Mouse (Mus musculus) limb, embryonic 13.5 days (tissue): ENCODE data around the gene Txndc5. TPM values are rescaled to one million over a fixed set of nuclear protein-coding genes. Genes with fewer than 3 reads are reported as not detected.

ENCODE experiments used
- ATAC-seq: fragments of 200-750 bp; cut with Nextera tagmentation; 2 replicates; pipeline ENCODE4 v1.8.0; 2017; ENCODE audit warnings: low read depth, moderate number of reproducible peaks, moderate TSS enrichment; ENCODE audit not compliant: low FRiP score
- H3K27ac ChIP-seq: fragments of 300-500 bp; sonication (generic); 2 replicates; pipeline ENCODE4 v1.5.1; 2015; ENCODE audit warnings: inconsistent platforms, mild to moderate bottlenecking, moderate library complexity
- H3K27me3 ChIP-seq: fragments of 300-500 bp; sonication (generic); 2 replicates; pipeline ENCODE4 v1.6.1; 2015; ENCODE audit warnings: mild to moderate bottlenecking, inconsistent platforms
- H3K36me3 ChIP-seq: fragments of 300-500 bp; sonication (generic); 2 replicates; pipeline ENCODE4 v1.6.1; 2015; ENCODE audit warnings: inconsistent platforms, mild to moderate bottlenecking, moderate library complexity
- H3K4me1 ChIP-seq: fragments of 300-500 bp; sonication (generic); 2 replicates; pipeline ENCODE4 v1.6.1; 2015; ENCODE audit warnings: inconsistent platforms
- H3K4me2 ChIP-seq: fragments of 300-500 bp; sonication (generic); replicated peaks from 2 replicates; pipeline ENCODE4 v1.6.1; 2015; ENCODE audit warnings: inconsistent platforms, mild to moderate bottlenecking, moderate library complexity
- H3K4me3 ChIP-seq: fragments of 300-500 bp; sonication (generic); 2 replicates; pipeline ENCODE4 v1.5.1; 2015; ENCODE audit warnings: moderate library complexity, mild to moderate bottlenecking, inconsistent platforms
- H3K9ac ChIP-seq: fragments of 300-500 bp; sonication (generic); 2 replicates; pipeline ENCODE4 v1.6.1; 2015; ENCODE audit warnings: mild to moderate bottlenecking, inconsistent platforms
- H3K9me3 ChIP-seq: fragments of 300-500 bp; sonication (generic); 2 replicates; pipeline ENCODE4 v1.6.1; 2016; ENCODE audit warnings: inconsistent platforms
- WGBS: fragments of 180-500 bp; shearing (Covaris S2); methylation state at CpG from one replicate; pipeline ENCODE4 v1.1.7; 2015; 5-methylcytosine and 5-hydroxymethylcytosine counted together
- polyA plus RNA-seq: library from polyadenylated mRNA; unstranded; fragments of >200 nt; fragmentation: Nextera tagmentation; extraction: Ambion mirVana; gene quantifications from 2 replicates; pipeline ENCODE4 v1.2.1, GENCODE M21; 2015

The Txndc5 gene
- polyA plus RNA-seq, result 249 and 257 TPM in 2 replicates

DNA sequence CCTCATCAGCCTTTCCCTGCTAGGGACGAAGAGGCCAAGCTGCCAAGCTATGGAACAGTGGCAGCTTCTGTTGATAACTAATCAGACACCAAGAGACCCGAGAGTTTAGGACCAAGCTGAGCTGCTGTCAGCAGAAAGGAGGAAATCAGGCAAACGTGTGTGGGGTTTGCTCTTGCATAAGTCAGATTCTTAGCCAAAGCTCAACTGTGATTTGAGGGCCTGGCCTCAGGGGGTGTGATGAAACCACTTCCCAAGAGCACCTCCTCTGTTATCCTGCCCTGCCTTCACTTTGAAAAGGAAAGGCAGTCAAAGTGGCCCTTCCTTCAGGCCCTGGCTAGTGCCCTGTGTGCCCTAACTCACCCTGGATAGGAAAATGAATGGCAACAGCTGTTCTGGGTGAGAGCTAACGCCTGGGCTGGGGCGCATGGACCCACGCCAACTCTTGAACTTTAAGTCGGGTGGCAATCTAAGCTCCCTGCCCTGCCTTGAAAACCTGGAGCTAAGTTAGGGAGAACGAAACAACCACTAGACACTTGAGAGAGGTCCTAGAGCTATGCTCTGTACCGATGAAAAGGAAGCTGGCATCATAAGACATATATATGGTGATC is at the start of gene Txndc5:
Gene Txndc5 (minus strand): TSS at position 138 of the 608 bp plus-strand sequence.
- peaks cover 22% of the 10 kb centered on the region for H3K4me1 ChIP-seq
- H3K36me3 ChIP-seq, result peaks cover 3% of the 10 kb centered on the region; the same call in 1 of the 2 replicates
- H3K9ac ChIP-seq, result peak within 1 kb of the TSS; percentile 87
- peak within 1 kb of the TSS; percentile 72 for H3K4me2 ChIP-seq
- peak within 1 kb of the TSS; percentile 89 for H3K4me3 ChIP-seq
- 0 out of 2 replicates have a peak, but pooled peaks cover 7% of the 10 kb centered on the region for H3K27me3 ChIP-seq
- H3K9me3 ChIP-seq, result no peaks in the 10 kb centered on the region
- no peak for ATAC-seq
- WGBS, result 53% methylated on average over 9 of the region's 9 CpGs
- peak within 1 kb of the TSS; percentile 91 for H3K27ac ChIP-seq

DNA sequence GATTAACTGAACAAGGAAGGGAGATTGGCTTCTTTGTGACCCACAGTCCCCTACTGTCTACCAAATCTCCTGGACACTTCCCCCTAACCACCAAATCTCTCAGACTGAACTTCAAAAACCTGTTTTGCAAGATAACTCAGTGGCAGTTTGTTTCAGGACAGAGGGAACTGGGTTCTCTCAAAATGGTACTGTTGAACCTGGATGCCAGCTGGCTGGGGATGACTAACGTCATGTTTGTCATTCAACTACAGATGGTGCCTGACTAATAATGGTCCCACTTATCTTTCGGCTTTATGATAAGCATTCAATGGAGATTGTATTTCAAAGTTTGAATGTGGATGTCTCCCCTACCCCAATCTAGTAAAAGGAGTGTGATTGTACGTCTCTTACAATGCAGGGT is 46.0 kb upstream of the Txndc5 start:
- no peak overlapping the region for H3K4me3 ChIP-seq
- no peaks in the 10 kb centered on the region for H3K27me3 ChIP-seq
- 75% methylated on average over 3 of the region's 3 CpGs for WGBS
- no peak overlapping the region for H3K4me2 ChIP-seq
- H3K9me3 ChIP-seq, result no peaks in the 10 kb centered on the region
- H3K4me1 ChIP-seq, result no peaks in the 10 kb centered on the region
- ATAC-seq, result no peak
- no peaks in the 10 kb centered on the region for H3K36me3 ChIP-seq
- no peak overlapping the region for H3K27ac ChIP-seq
- no peak overlapping the region for H3K9ac ChIP-seq

DNA sequence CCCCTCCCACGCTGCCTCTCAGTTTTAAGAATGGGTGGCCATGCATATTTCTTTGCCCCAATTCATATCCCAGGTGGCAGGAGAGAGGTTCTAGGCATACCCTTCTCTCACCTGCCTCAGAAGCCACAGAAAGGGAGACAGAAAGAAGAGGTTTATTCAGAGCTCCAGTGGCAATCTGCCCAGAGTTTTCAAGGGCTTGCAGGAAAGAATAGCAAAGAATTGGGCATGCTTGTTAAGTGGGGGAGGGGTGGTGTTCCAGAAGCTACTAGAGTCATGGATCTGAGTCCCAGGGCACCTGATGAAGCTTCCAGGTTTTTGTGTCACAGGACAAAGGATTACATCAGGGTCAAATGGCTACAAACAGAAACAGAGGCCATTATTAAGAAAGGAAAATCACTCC is 44.7 kb upstream of the Txndc5 start:
- H3K4me2 ChIP-seq, result no peak overlapping the region
- no peak overlapping the region for H3K4me3 ChIP-seq
- no peaks in the 10 kb centered on the region for H3K27me3 ChIP-seq
- no peaks in the 10 kb centered on the region for H3K4me1 ChIP-seq
- no peak overlapping the region for H3K9ac ChIP-seq
- H3K9me3 ChIP-seq, result no peaks in the 10 kb centered on the region
- 90% methylated on average over 1 of the region's 1 CpGs for WGBS
- H3K27ac ChIP-seq, result no peak overlapping the region
- no peaks in the 10 kb centered on the region for H3K36me3 ChIP-seq
- ATAC-seq, result no peak

DNA sequence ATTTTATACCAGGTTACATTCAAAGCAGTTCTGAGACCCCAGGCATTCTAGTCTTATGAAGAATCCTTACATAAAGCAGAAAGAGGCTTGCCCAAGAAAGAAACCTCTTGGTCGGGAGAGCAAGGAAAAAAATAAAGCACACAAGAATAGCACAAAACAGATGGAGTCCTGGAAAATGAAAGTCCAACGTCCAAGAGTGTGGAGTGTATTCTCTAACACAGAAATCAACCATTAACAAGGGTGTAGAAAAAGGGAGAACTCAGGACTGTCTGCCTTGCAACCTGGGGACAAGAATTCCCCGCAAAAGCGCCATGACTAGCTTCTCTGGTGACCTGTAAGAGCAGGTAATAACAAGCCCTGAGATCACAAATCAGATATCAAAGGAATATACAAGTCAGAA is 36.6 kb upstream of the Txndc5 start:
- Histone ChIP-seq H3K9ac (no peak overlapping the region), H3K4me3 (no peak overlapping the region), H3K27ac (no peak overlapping the region), H3K4me1 (no peaks in the 10 kb centered on the region), H3K4me2 (no peak overlapping the region), H3K9me3 (0 out of 2 replicates have a peak, but pooled peaks cover 7% of the 10 kb centered on the region), H3K36me3 (no peaks in the 10 kb centered on the region), H3K27me3 (no peaks in the 10 kb centered on the region)
- ATAC-seq, result no peak
- 71% methylated on average over 4 of the region's 4 CpGs for WGBS

DNA sequence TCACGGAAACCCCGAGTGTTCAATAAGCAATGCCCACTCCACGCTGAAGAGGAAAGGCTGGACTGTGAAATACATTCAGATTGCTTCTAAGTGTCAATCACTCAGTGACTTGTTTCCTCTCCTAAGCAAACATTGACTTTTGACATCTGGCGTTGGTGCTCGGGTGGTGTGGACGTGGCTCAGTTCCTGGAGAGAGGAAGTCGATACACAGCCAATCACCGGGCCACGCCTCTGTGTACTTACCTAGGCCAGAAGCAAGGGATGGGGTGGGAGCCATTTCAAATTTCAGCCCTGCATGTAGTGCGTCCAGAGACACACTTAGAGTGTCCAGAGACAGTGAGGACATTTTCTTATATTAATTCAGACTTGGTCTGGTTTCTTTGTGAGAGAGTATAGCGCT is 26.0 kb upstream of the Txndc5 start:
- no peak overlapping the region for H3K27ac ChIP-seq
- ATAC-seq, result no peak
- H3K4me3 ChIP-seq, result no peak overlapping the region
- H3K27me3 ChIP-seq, result no peaks in the 10 kb centered on the region
- no peak overlapping the region for H3K9ac ChIP-seq
- WGBS, result 75% methylated on average over 11 of the region's 11 CpGs
- H3K4me1 ChIP-seq, result no peaks in the 10 kb centered on the region
- H3K36me3 ChIP-seq, result no peaks in the 10 kb centered on the region
- no peaks in the 10 kb centered on the region for H3K9me3 ChIP-seq
- no peak overlapping the region for H3K4me2 ChIP-seq

DNA sequence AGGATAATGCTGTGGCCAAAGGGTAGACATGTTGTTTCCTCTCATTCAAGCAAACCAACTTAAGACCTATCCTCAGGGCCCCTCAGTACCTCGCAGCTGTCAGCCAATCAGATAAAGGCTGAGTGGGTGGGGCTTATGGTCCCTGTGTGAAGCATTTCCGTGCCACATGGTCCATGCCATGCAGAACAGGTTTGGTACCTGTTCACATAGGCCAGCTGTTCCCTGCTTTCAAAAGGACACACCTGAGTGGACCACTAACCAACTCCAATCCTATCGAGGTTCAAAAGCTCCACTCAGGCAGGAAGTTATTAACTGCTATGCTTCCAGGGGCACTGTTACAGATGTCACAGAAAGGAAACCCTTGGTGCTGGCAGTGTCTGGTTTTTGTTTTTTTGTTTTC is 25.6 kb upstream of the Txndc5 start:
- Histone ChIP-seq H3K4me2 (no peak overlapping the region), H3K27me3 (no peaks in the 10 kb centered on the region), H3K9ac (no peak overlapping the region), H3K9me3 (no peaks in the 10 kb centered on the region), H3K4me1 (no peaks in the 10 kb centered on the region), H3K4me3 (no peak overlapping the region), H3K27ac (no peak overlapping the region), H3K36me3 (no peaks in the 10 kb centered on the region)
- WGBS, result 73% methylated on average over 3 of the region's 3 CpGs
- no peak for ATAC-seq

DNA sequence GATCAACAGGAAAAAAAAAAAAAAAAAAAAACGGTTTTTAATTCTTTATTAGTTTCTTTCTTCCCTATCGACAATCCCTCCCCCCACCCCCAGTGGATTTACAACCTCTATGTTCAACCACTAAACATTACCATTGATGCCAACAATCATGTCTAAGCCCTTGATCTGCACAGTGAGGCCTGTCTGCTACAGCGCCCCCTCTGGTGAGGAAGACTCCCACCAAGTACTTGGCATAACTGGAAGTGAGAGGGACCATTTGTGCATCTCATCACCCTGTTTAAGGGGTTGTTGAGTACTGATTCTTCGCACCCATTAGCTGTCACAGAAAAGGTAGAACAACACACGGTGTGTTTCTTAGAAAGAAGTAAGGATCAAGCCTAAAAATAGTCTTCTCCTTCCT is 20.1 kb upstream of the Txndc5 start:
- H3K4me3 ChIP-seq, result no peak overlapping the region
- no peaks in the 10 kb centered on the region for H3K27me3 ChIP-seq
- H3K9ac ChIP-seq, result no peak overlapping the region
- no peaks in the 10 kb centered on the region for H3K9me3 ChIP-seq
- 85% methylated on average over 5 of the region's 5 CpGs for WGBS
- H3K36me3 ChIP-seq, result no peaks in the 10 kb centered on the region
- no peak overlapping the region for H3K4me2 ChIP-seq
- no peaks in the 10 kb centered on the region for H3K4me1 ChIP-seq
- H3K27ac ChIP-seq, result no peak overlapping the region
- no peak for ATAC-seq

DNA sequence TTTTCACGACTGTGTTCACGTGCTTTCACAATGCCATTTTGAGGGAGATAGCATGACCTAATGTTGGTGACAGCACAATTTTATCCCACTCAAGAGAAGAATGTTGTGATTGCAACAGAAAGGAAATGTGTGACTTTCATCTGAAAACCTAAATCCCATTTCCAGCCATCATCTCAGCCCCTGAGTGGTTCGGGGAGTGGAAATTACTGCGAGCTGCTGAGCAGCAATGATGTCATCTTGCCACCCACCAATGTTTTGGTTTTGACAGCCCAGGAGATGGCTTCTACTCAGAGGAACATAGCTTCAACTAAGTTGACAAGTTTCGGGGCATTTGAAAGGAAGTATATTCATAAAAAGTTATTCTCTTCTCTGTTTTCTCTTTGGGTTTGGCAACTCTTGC is 19.1 kb upstream of the Txndc5 start:
- H3K9me3 ChIP-seq, result no peaks in the 10 kb centered on the region
- WGBS, result 81% methylated on average over 5 of the region's 5 CpGs
- H3K4me1 ChIP-seq, result no peaks in the 10 kb centered on the region
- H3K27me3 ChIP-seq, result no peaks in the 10 kb centered on the region
- no peak overlapping the region for H3K9ac ChIP-seq
- H3K4me3 ChIP-seq, result no peak overlapping the region
- no peak for ATAC-seq
- H3K4me2 ChIP-seq, result no peak overlapping the region
- H3K36me3 ChIP-seq, result no peaks in the 10 kb centered on the region
- H3K27ac ChIP-seq, result no peak overlapping the region

DNA sequence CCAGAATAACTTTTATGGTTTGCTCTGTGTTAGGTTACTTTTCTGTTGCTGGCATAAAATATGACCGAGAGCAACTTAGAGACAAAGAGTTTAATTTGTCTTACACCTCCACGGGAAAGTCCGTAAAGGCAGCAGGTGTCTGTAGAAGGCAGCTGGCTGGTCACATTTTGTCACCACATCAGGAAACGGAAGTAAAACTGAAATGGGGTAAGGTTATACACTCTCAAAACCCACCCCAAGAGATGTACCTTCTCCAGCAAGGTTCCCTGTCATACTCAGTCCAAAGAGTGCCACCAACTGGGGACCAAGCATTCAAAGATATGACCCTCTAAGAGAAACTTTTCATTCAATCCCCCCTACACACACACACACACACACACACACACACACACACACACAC is 18.1 kb upstream of the Txndc5 start:
- Histone ChIP-seq H3K4me2 (no peak overlapping the region), H3K9me3 (no peaks in the 10 kb centered on the region), H3K4me1 (no peaks in the 10 kb centered on the region), H3K9ac (no peak overlapping the region), H3K4me3 (no peak overlapping the region), H3K27me3 (no peaks in the 10 kb centered on the region), H3K27ac (no peak overlapping the region), H3K36me3 (no peaks in the 10 kb centered on the region)
- WGBS, result 77% methylated on average over 4 of the region's 4 CpGs
- no peak for ATAC-seq

DNA sequence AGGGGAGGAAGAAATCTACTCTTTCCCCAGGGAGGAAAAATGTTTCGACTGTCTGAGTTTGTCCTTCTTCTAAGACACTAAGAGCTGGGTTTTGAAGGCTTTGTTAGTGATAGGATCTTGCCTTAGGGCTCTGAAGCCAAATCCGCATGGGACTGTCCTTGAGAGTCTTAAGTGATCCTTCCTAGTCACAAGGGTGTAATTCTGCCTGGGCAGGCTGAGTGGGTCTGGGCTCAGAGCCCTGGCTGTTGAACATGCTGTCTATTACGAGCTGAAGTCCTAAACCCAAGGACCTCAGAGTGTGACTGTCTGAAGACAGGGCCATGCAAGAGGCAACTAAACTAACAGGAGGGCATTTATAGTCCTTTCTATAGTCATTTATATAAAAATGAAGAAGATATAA is 16.8 kb upstream of the Txndc5 start:
- H3K4me3 ChIP-seq, result no peak overlapping the region
- no peaks in the 10 kb centered on the region for H3K27me3 ChIP-seq
- H3K9me3 ChIP-seq, result no peaks in the 10 kb centered on the region
- H3K4me2 ChIP-seq, result no peak overlapping the region
- H3K9ac ChIP-seq, result no peak overlapping the region
- no peak overlapping the region for H3K27ac ChIP-seq
- H3K4me1 ChIP-seq, result no peaks in the 10 kb centered on the region
- WGBS, result 67% methylated on average over 3 of the region's 3 CpGs
- no peak for ATAC-seq
- H3K36me3 ChIP-seq, result no peaks in the 10 kb centered on the region

DNA sequence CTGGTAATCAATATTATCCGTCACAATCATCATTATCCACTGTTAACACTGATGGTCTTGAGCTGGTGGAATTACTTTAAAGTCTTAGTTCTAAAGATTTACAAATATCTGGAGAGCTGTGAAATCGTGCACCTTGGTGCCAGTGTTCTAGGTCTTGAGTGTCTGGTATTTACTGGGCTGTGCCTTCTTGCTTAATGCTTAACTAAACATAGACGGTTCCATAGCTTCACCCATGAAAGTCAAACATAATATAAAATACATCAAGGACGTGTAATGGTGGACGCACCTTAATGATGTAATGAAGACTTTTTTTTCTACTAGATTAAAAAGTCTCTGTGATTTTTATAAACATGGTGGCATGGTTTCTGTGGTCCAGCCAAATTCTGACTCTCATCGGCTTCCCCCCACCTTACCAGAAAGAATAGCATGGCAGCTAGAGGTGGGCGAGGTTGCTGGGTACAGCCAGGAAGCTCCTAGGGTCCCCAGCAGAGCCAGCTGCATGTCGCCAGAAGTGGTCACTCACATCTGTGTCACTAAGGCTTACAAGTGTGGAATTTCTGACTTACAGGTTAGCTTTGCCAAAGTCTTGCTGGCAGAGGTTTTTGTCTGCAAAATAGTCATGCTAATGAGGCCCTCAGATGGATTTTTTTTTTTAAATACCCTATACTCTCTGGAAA is 16.3 kb upstream of the Txndc5 start:
- H3K9ac ChIP-seq, result no peak overlapping the region
- no peak overlapping the region for H3K4me3 ChIP-seq
- H3K4me1 ChIP-seq, result no peaks in the 10 kb centered on the region
- no peaks in the 10 kb centered on the region for H3K9me3 ChIP-seq
- 81% methylated on average over 8 of the region's 8 CpGs for WGBS
- ATAC-seq, result no peak
- H3K27me3 ChIP-seq, result no peaks in the 10 kb centered on the region
- no peaks in the 10 kb centered on the region for H3K36me3 ChIP-seq
- no peak overlapping the region for H3K27ac ChIP-seq
- H3K4me2 ChIP-seq, result no peak overlapping the region

DNA sequence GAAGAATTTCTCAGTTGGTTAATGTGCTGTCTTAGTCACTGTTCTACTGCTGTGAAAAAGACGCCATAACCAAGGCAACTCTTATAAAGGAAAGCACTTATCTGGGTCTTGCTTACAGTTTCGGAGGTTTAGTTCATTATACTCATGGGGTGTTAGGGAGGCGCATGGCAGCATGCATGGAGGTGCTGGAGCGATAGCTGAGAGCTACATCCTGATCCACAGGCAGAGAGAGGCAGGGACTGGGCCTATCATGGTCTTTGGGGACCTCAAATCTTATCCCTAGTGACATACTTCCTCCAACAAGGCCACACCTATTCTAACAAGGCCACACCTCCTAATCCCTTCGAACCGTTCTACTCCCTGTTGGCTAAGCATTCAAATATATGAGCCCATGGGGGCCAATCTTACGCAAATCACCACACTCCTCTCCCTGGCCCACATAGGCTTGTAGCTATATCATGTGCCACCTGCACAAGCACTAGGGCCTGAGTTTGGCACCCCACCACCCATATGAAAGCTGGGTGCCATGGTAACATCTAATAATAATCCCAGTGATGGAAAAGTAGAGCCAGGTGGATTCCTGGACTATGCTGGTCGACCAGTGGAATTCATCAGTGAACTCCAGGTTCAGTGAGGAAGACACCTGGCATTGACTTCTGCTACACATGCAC is 15.0 kb upstream of the Txndc5 start:
- no peak overlapping the region for H3K27ac ChIP-seq
- no peak for ATAC-seq
- H3K4me2 ChIP-seq, result no peak overlapping the region
- H3K4me3 ChIP-seq, result no peak overlapping the region
- 85% methylated on average over 8 of the region's 8 CpGs for WGBS
- H3K9me3 ChIP-seq, result no peaks in the 10 kb centered on the region
- H3K4me1 ChIP-seq, result no peaks in the 10 kb centered on the region
- no peaks in the 10 kb centered on the region for H3K27me3 ChIP-seq
- no peaks in the 10 kb centered on the region for H3K36me3 ChIP-seq
- H3K9ac ChIP-seq, result no peak overlapping the region
